In genomic region chr5:24481647-24482046, GRCm38 (mm10) we compare ENCODE assay signal across 8 mouse cellular contexts. TPM values are rescaled to one million over a fixed set of nuclear protein-coding genes. Genes with fewer than 3 reads are reported as not detected.
DNase-seq lines count a peak whose midpoint lies in the region; ATAC-seq and TF ChIP-seq lines count a peak whose summit lies in the region.
"Had no signal": no experiment of that assay in that cellular context is flagged by ENCODE, and none has a peak within 500 bp of the region (broad histone marks: within the 10 kb centered on the region; RNA-seq: fewer than 3 reads in every experiment).

No protein-coding gene starts in this region.

- no peak overlapping the region for H3K4me3 ChIP-seq in G1E (ENCODE audit: low read depth, low read length)
- H3K4me3 ChIP-seq in embryonic facial prominence, embryonic 10.5 days = no peak overlapping the region
- no peak overlapping the region for H3K4me3 ChIP-seq in small intestine, adult 2 months (ENCODE audit: low read depth, low read length)
- H3K4me3 ChIP-seq: heart, embryonic 15.5 days had no signal

- peak; percentile 43 for DNase-seq in G1E (ENCODE audit: low spot score)
- peak; percentile 82 for DNase-seq in adrenal gland, postnatal 14 days
- peak; percentile 87 for DNase-seq in embryonic facial prominence, embryonic 10.5 days (ENCODE audit: low spot score)
- DNase-seq in heart, postnatal 4 days = peak; percentile 82
- peak; percentile 48 to 57 for DNase-seq in layer of hippocampus, postnatal 14 days (ENCODE audit: low spot score in 2 of 2)
- DNase-seq in lung, postnatal 4 days = peak; percentile 69 to 79

- peak; percentile 31; the same call in 1 of the 2 replicates for TF ChIP-seq CTCF in G1E (IDR thresholded peaks at IDR 0.05; ENCODE audit: low read depth, low read length)
- TF ChIP-seq CTCF in small intestine, adult 2 months (IDR thresholded peaks at IDR 0.05; ENCODE audit: extremely low read depth, insufficient read length, insufficient replicate concordance, low read depth, low read length) = peak; percentile 73; the same call in 1 of the 2 replicates

- ATAC-seq in G1E (ENCODE audit: extremely low read depth, insufficient number of reproducible peaks, low FRiP score, poor library complexity, severe bottlenecking) = no peak; the same call in 1 of the 2 replicates

- H3K36me3 ChIP-seq in G1E (replicated peaks) = peaks cover 100% of the 10 kb centered on the region
- H3K36me3 ChIP-seq in embryonic facial prominence, embryonic 10.5 days (replicated peaks) = peaks cover 94% of the 10 kb centered on the region
- H3K36me3 ChIP-seq in small intestine, adult 2 months (ENCODE audit: control insufficient read depth, insufficient read depth, low read length) = peaks cover 35% of the 10 kb centered on the region

- WGBS in embryonic facial prominence, embryonic 10.5 days = 9% methylated on average over 4 of the region's 4 CpGs
- 4% methylated on average over 4 of the region's 4 CpGs for WGBS in small intestine, adult 2 months

- peak overlapping the region; percentile 37 for H3K27ac ChIP-seq in embryonic facial prominence, embryonic 10.5 days (replicated peaks)
- H3K27ac ChIP-seq in small intestine, adult 2 months (ENCODE audit: insufficient read depth, low read depth, low read length) = no peak overlapping the region
- H3K27ac ChIP-seq: heart, embryonic 15.5 days had no signal

- H3K27me3 ChIP-seq in G1E (ENCODE audit: insufficient read depth, low read length) = no peaks in the 10 kb centered on the region
- peaks cover 30% of the 10 kb centered on the region for H3K27me3 ChIP-seq in embryonic facial prominence, embryonic 10.5 days (replicated peaks; ENCODE audit: low read depth, poor library complexity, severe bottlenecking)
- no peaks in the 10 kb centered on the region for H3K27me3 ChIP-seq in small intestine, adult 2 months (ENCODE audit: control insufficient read depth, insufficient read depth, low read length)

- peaks cover 2% of the 10 kb centered on the region; the same call in 1 of the 2 replicates for H3K4me1 ChIP-seq in G1E (ENCODE audit: insufficient read depth, low read depth, low read length)
- peaks cover 63% of the 10 kb centered on the region for H3K4me1 ChIP-seq in embryonic facial prominence, embryonic 10.5 days
- peaks cover 4% of the 10 kb centered on the region for H3K4me1 ChIP-seq in small intestine, adult 2 months (ENCODE audit: control insufficient read depth, insufficient read depth, insufficient read length, low read length)

- no peaks in the 10 kb centered on the region for H3K9me3 ChIP-seq in G1E (replicated peaks)
- H3K9me3 ChIP-seq in embryonic facial prominence, embryonic 10.5 days = no peaks in the 10 kb centered on the region
- H3K9me3 ChIP-seq: heart, embryonic 15.5 days had no signal

- no peak for TF ChIP-seq POLR2A in small intestine, adult 2 months (IDR thresholded peaks at IDR 0.05; ENCODE audit: low read depth, low read length)

RNA-seq across cellular contexts. Expression of gene Agap3, which starts 29.7 kb away (rescaled TPM):
- total RNA-seq in G1E (2014; fragmentation: Nextera tagmentation) (22.0 and 26.3 TPM in 2 replicates), G1E (2017) (30.3 and 32.8 TPM in 2 replicates)
- 133 and 147 TPM in 2 replicates for polyA plus RNA-seq in G1E (2012)
- 64.0 and 72.0 TPM in 2 replicates for total RNA-seq in adrenal gland, postnatal 14 days (2021)
- polyA plus RNA-seq in embryonic facial prominence, embryonic 10.5 days (2016; fragmentation: Nextera tagmentation; extraction: Ambion mirVana) = 30.8 and 36.6 TPM in 2 replicates
- total RNA-seq in heart, postnatal 4 days (2021) = 10 to 100 TPM; 83.4 to 97.4 TPM
- 100 to 1,000 TPM; 540 to 568 TPM for total RNA-seq in layer of hippocampus, postnatal 14 days (2021)
- polyA plus RNA-seq in small intestine, adult 2 months (2012; rRNA removed) = 31.4 and 59.4 TPM in 2 replicates

RNA-seq across cellular contexts. Expression of gene Tmub1, which starts 34.0 kb away (rescaled TPM):
- total RNA-seq in G1E (2014; fragmentation: Nextera tagmentation) (11.1 and 14.3 TPM in 2 replicates), G1E (2017) (13.3 and 16.1 TPM in 2 replicates)
- polyA plus RNA-seq in G1E (2012) = 36.3 and 38.1 TPM in 2 replicates
- total RNA-seq in adrenal gland, postnatal 14 days (2021) = 8.6 and 10.6 TPM in 2 replicates
- polyA plus RNA-seq in embryonic facial prominence, embryonic 10.5 days (2016; fragmentation: Nextera tagmentation; extraction: Ambion mirVana) = 24.7 and 25.0 TPM in 2 replicates
- 1 to 10 TPM; 8.5 to 8.7 TPM for total RNA-seq in heart, postnatal 4 days (2021)
- 10 to 100 TPM; 23.1 to 27.5 TPM for total RNA-seq in layer of hippocampus, postnatal 14 days (2021)
- 51.7 and 135 TPM in 2 replicates for polyA plus RNA-seq in small intestine, adult 2 months (2012; rRNA removed)

RNA-seq across cellular contexts. Expression of gene Fastk, which starts 36.6 kb away (rescaled TPM):
- total RNA-seq in G1E (2014; fragmentation: Nextera tagmentation) (95.9 and 97.8 TPM in 2 replicates), G1E (2017) (36.2 and 46.9 TPM in 2 replicates)
- polyA plus RNA-seq in G1E (2012) = 286 and 295 TPM in 2 replicates
- total RNA-seq in adrenal gland, postnatal 14 days (2021) = 113 and 122 TPM in 2 replicates
- 100 and 109 TPM in 2 replicates for polyA plus RNA-seq in embryonic facial prominence, embryonic 10.5 days (2016; fragmentation: Nextera tagmentation; extraction: Ambion mirVana)
- 100 to 1,000 TPM; 194 to 206 TPM for total RNA-seq in heart, postnatal 4 days (2021)
- 100 to 1,000 TPM; 113 to 116 TPM for total RNA-seq in layer of hippocampus, postnatal 14 days (2021)
- polyA plus RNA-seq in small intestine, adult 2 months (2012; rRNA removed) = 159 and 230 TPM in 2 replicates

RNA-seq across cellular contexts. Expression of gene Gbx1, which starts 45.4 kb away (rescaled TPM):
- total RNA-seq in G1E (2014; fragmentation: Nextera tagmentation) (not detected in 2 replicates), G1E (2017) (0.12 TPM in 1 of 2 replicates, not detected in the other)
- polyA plus RNA-seq in G1E (2012) = 0.01 and 0.02 TPM in 2 replicates
- total RNA-seq in adrenal gland, postnatal 14 days (2021) = not detected in 2 replicates
- 0.34 and 0.99 TPM in 2 replicates for polyA plus RNA-seq in embryonic facial prominence, embryonic 10.5 days (2016; fragmentation: Nextera tagmentation; extraction: Ambion mirVana)
- not detected for total RNA-seq in heart, postnatal 4 days (2021)
- total RNA-seq in layer of hippocampus, postnatal 14 days (2021) = not detected
- not detected in 2 replicates for polyA plus RNA-seq in small intestine, adult 2 months (2012; rRNA removed)
- polyA plus RNA-seq: heart, embryonic 15.5 days had no signal

RNA-seq across cellular contexts. Expression of gene Slc4a2, which starts 58.0 kb away (rescaled TPM):
- total RNA-seq in G1E (2014; fragmentation: Nextera tagmentation) = 24.7 and 42.1 TPM in 2 replicates
- 25.5 and 30.5 TPM in 2 replicates for total RNA-seq in G1E (2017)
- 17.4 and 20.0 TPM in 2 replicates for polyA plus RNA-seq in G1E (2012)
- total RNA-seq in adrenal gland, postnatal 14 days (2021) = 57.6 and 60.5 TPM in 2 replicates
- 35.1 and 38.4 TPM in 2 replicates for polyA plus RNA-seq in embryonic facial prominence, embryonic 10.5 days (2016; fragmentation: Nextera tagmentation; extraction: Ambion mirVana)
- total RNA-seq in heart, postnatal 4 days (2021) = 10 to 100 TPM; 63.2 to 65.7 TPM
- 10 to 100 TPM; 33.0 to 45.8 TPM for total RNA-seq in layer of hippocampus, postnatal 14 days (2021)
- 51.4 and 90.6 TPM in 2 replicates for polyA plus RNA-seq in small intestine, adult 2 months (2012; rRNA removed)
